9 mouse cellular contexts compared by ENCODE assay signal in genomic region chr4:123917548-123918140, GRCm38 (mm10). TPM values are rescaled to one million over a fixed set of nuclear protein-coding genes. Genes with fewer than 3 reads are reported as not detected.
A peak's percentile ranks its signal among the peaks of the same experiment; 100 is the strongest.
DNase-seq lines count a peak whose midpoint lies in the region; ATAC-seq and TF ChIP-seq lines count a peak whose summit lies in the region.
"Had no signal": no experiment of that assay in that cellular context is flagged by ENCODE, and none has a peak within 500 bp of the region (broad histone marks: within the 10 kb centered on the region; RNA-seq: fewer than 3 reads in every experiment).

TSS of gene 4930535I16Rik (minus strand) at chr4:123918022.

- peaks cover 2 to 6% of the 10 kb centered on the region in 2 experiments; a peak in 2 of 4 replicates for H3K4me1 ChIP-seq in ES-E14 (ENCODE audit: control insufficient read depth in 2 of 2, insufficient read depth in 2 of 2, low read length in 2 of 2, poor library complexity in 1 of 2)
- peaks cover 17% of the 10 kb centered on the region; the same call in 1 of the 2 replicates for H3K4me1 ChIP-seq in embryonic facial prominence, embryonic 14.5 days (ENCODE audit: control insufficient read depth, insufficient read depth, low read length)
- H3K4me1 ChIP-seq in liver, adult 2 months (ENCODE audit: control insufficient read depth, insufficient read depth, low read length) = peaks cover 10% of the 10 kb centered on the region; the same call in 1 of the 2 replicates
- H3K4me1 ChIP-seq in midbrain, embryonic 15.5 days = peaks cover 29% of the 10 kb centered on the region

- peak within 1 kb of the TSS; percentile 81 for H3K4me2 ChIP-seq in embryonic facial prominence, embryonic 14.5 days (ENCODE audit: low read depth, low read length)
- H3K4me2 ChIP-seq in midbrain, embryonic 15.5 days = peak within 1 kb of the TSS; percentile 71

- ATAC-seq in cerebellum, adult (ENCODE audit: insufficient number of reproducible peaks, low FRiP score, low TSS enrichment) = peak; percentile 29; the same call in 1 of the 2 replicates
- ATAC-seq in embryonic facial prominence, embryonic 14.5 days (ENCODE audit: low read depth) = no peak; the same call in none of the 2 replicates
- peak; percentile 59 for ATAC-seq in midbrain, embryonic 15.5 days (replicated peaks)

- under 1% methylated on average over 22 of the region's 63 CpGs for WGBS in embryonic facial prominence, embryonic 14.5 days
- WGBS in liver, adult 2 months = under 1% methylated on average over 63 of the region's 63 CpGs
- WGBS in midbrain, embryonic 15.5 days = under 1% methylated on average over 54 of the region's 63 CpGs

- H3K9ac ChIP-seq in ES-E14 (ENCODE audit: insufficient read depth, low read depth, low read length, poor library complexity, severe bottlenecking) = peak within 1 kb of the TSS; percentile 83
- H3K9ac ChIP-seq in embryonic facial prominence, embryonic 14.5 days (ENCODE audit: low read depth, low read length) = peak within 1 kb of the TSS; percentile 95
- peak within 1 kb of the TSS; percentile 98 for H3K9ac ChIP-seq in liver, adult 2 months (ENCODE audit: low read depth, low read length)
- peak within 1 kb of the TSS; percentile 91 for H3K9ac ChIP-seq in midbrain, embryonic 15.5 days

- TF ChIP-seq CTCF in liver, adult 2 months (IDR thresholded peaks at IDR 0.05; ENCODE audit: low read depth, low read length) = no peak

- 0 out of 2 replicates have a peak, but pooled peaks have one; percentile 23 for TF ChIP-seq POLR2A in liver, adult 2 months (IDR thresholded peaks at IDR 0.05; ENCODE audit: extremely low read depth, insufficient read depth, low read length)

- in situ Hi-C loops in ES-E14 (cut with MboI; ENCODE audit: low sequenced_read_pairs in 2 of 2, unreplicated experiment in 2 of 2) = no loop called here

- H3K27me3 ChIP-seq in embryonic facial prominence, embryonic 14.5 days (replicated peaks; ENCODE audit: control insufficient read depth, insufficient read depth, low read length) = no peaks in the 10 kb centered on the region
- H3K27me3 ChIP-seq in liver, adult 2 months (ENCODE audit: control insufficient read depth, insufficient read depth, low read length) = no peaks in the 10 kb centered on the region
- H3K27me3 ChIP-seq in midbrain, embryonic 15.5 days (replicated peaks) = no peaks in the 10 kb centered on the region

- H3K4me3 ChIP-seq in ES-E14 (ENCODE audit: insufficient read depth in 1 of 2, low read depth in 1 of 2, low read length in 2 of 2, poor library complexity in 1 of 2, severe bottlenecking in 1 of 2) = peak within 1 kb of the TSS; percentile 82 to 91
- peak within 1 kb of the TSS; percentile 98 for H3K4me3 ChIP-seq in embryonic facial prominence, embryonic 14.5 days (ENCODE audit: low read depth, low read length)
- peak within 1 kb of the TSS; percentile 93 for H3K4me3 ChIP-seq in liver, adult 2 months (ENCODE audit: insufficient read depth, low read depth, low read length)
- peak within 1 kb of the TSS; percentile 96 for H3K4me3 ChIP-seq in midbrain, embryonic 15.5 days

- H3K79me2 ChIP-seq in liver, adult 2 months (ENCODE audit: control insufficient read depth, insufficient read depth, low read length) = peaks cover 29% of the 10 kb centered on the region

- no peak for DNase-seq in cerebellum, postnatal 10 days
- DNase-seq in ES-E14 (ENCODE audit: low read depth, low spot score) = no peak
- peak; percentile 9 for DNase-seq in embryonic facial prominence, embryonic 14.5 days (ENCODE audit: low spot score)
- peak; percentile 52 for DNase-seq in heart, postnatal 4 days
- DNase-seq in liver, adult 2 months (ENCODE audit: extremely low read depth, low read depth, low spot score) = peak; percentile 46
- DNase-seq in right cerebral cortex, adult 2 months (ENCODE audit: low spot score in 2 of 2) = no peak

- no peaks in the 10 kb centered on the region for H3K9me3 ChIP-seq in ES-E14 (ENCODE audit: control insufficient read depth, insufficient read depth, low read depth, low read length)
- H3K9me3 ChIP-seq in embryonic facial prominence, embryonic 14.5 days (ENCODE audit: control insufficient read depth, low read length) = no peaks in the 10 kb centered on the region
- no peaks in the 10 kb centered on the region for H3K9me3 ChIP-seq in midbrain, embryonic 15.5 days

- H3K27ac ChIP-seq in ES-E14 (ENCODE audit: insufficient read depth, low read depth, low read length, poor library complexity, severe bottlenecking) = peak within 1 kb of the TSS; percentile 38
- peak within 1 kb of the TSS; percentile 80 for H3K27ac ChIP-seq in embryonic facial prominence, embryonic 14.5 days (replicated peaks; ENCODE audit: low read depth, low read length)
- peak within 1 kb of the TSS; percentile 85 for H3K27ac ChIP-seq in liver, adult 2 months (replicated peaks; ENCODE audit: insufficient read depth, low read depth, low read length)
- peak within 1 kb of the TSS; percentile 85 for H3K27ac ChIP-seq in midbrain, embryonic 15.5 days

- peaks cover 17% of the 10 kb centered on the region for H3K36me3 ChIP-seq in ES-E14 (ENCODE audit: control insufficient read depth, insufficient read depth, low read length, poor library complexity, severe bottlenecking)
- H3K36me3 ChIP-seq in embryonic facial prominence, embryonic 14.5 days (ENCODE audit: control insufficient read depth, insufficient read depth, low read length) = peaks cover 36% of the 10 kb centered on the region
- peaks cover 20% of the 10 kb centered on the region for H3K36me3 ChIP-seq in liver, adult 2 months (ENCODE audit: control insufficient read depth, insufficient read depth, low read length)
- H3K36me3 ChIP-seq in midbrain, embryonic 15.5 days (replicated peaks) = peaks cover 14% of the 10 kb centered on the region

TF ChIP-seq in ES-E14, 5 proteins besides CTCF, POLR2A, EP300 and RAD21:
- TF ChIP-seq HCFC1 (IDR thresholded peaks at IDR 0.05; ENCODE audit: borderline replicate concordance, insufficient read depth, low read length) (no peak), ZNF384 (IDR thresholded peaks at IDR 0.05; ENCODE audit: low read depth, low read length) (no peak), ZC3H11A (IDR thresholded peaks at IDR 0.05; ENCODE audit: borderline replicate concordance, low read depth, low read length) (no peak), MAFK (IDR thresholded peaks at IDR 0.05; ENCODE audit: insufficient read depth, low read depth, low read length) (no peak), CHD2 (IDR thresholded peaks at IDR 0.05; ENCODE audit: low read depth, low read length) (no peak)

RNA-seq across cellular contexts. Expression of gene 4930535I16Rik, which starts in this region (rescaled TPM):
- total RNA-seq in ES-E14 (2012; rRNA removed) = 1.8 and 2.4 TPM in 2 replicates
- polyA plus RNA-seq in embryonic facial prominence, embryonic 14.5 days (2014; fragmentation: Nextera tagmentation; extraction: Ambion mirVana) = not detected in 2 replicates
- total RNA-seq in heart, postnatal 4 days (2021) = not detected
- total RNA-seq in liver, adult 2 months (2014; rRNA removed) = not detected in 2 replicates
- 0.21 TPM in 1 of 2 replicates, not detected in the other for polyA plus RNA-seq in liver, adult 2 months (2012; rRNA removed)
- not detected in 2 replicates for polyA plus RNA-seq in midbrain, embryonic 15.5 days (2015; fragmentation: Nextera tagmentation; extraction: Ambion mirVana)
- total RNA-seq: layer of hippocampus, postnatal 36 days had no signal

Comparison
In these comparisons a context has a peak if more than half of its experiments do, and no peak if none do; other contexts are left out.
1. Peak in DNase-seq, H3K4me3 ChIP-seq, H3K27ac ChIP-seq, H3K9ac ChIP-seq and H3K4me2 ChIP-seq in embryonic facial prominence, embryonic 14.5 days; RNA of the gene not detected or under 1 TPM.
2. Peak in DNase-seq in heart, postnatal 4 days; RNA of the gene not detected or under 1 TPM.
3. Peak in DNase-seq, H3K4me3 ChIP-seq, H3K27ac ChIP-seq and H3K9ac ChIP-seq in liver, adult 2 months; RNA of the gene not detected or under 1 TPM.
4. Peak in ATAC-seq, H3K4me3 ChIP-seq, H3K27ac ChIP-seq, H3K9ac ChIP-seq and H3K4me2 ChIP-seq in midbrain, embryonic 15.5 days; RNA of the gene not detected or under 1 TPM.